Mouse (Mus musculus) lung, adult 2 months (tissue): ENCODE measurements around the gene Nadsyn1.

Experiments
- CTCF ChIP-seq: fragments of 200-500 bp; IDR thresholded peaks from 2 replicates; pipeline ENCODE4 v1.5.1; 2011; ENCODE audit warnings: mild to moderate bottlenecking, low read length, control low read depth; ENCODE audit not compliant: insufficient read depth
- POLR2A ChIP-seq: fragments of 200-500 bp; IDR thresholded peaks from 2 replicates; pipeline ENCODE4 v1.6.1; 2011; ENCODE audit warnings: low read depth, mild to moderate bottlenecking, control low read depth, low read length, borderline replicate concordance; ENCODE audit errors: extremely low read depth

DNA sequence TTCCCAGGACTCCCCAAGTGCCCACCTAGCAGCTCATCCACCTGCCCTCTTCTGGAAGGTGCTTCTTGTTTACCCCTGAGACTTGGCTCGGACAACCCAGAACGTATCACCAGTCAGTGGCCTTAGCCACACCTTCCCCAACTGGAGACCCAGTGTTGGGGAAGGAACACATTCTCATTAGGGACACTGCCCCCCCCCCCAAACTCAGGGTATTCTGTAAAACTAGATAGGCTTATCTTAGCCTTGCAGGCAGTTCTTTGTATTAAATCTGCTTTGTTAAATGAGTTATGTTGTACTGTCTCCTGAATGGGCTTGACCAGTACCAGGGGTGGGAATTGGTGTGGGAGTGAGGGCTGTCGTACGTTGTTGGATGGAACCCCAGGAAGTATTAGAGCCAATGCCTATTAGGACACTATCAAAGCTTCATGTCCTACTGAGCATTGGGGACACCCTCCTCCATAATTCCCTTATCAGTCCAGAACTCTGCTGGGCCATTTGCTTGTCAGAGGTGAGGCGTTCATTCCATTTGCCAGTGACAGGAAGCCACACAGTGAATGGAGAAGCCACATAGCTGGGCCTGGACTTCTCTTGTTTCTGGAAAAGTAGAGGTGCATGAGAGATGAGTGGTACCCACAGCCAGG lies 25.6 kb upstream of the Nadsyn1 start:
- TF ChIP-seq CTCF, result no peak
- no peak for TF ChIP-seq POLR2A
